Mouse (Mus musculus): ENCODE data around the gene Asna1. TPM values are rescaled to one million over a fixed set of nuclear protein-coding genes. Genes with fewer than 3 reads are reported as not detected.
A peak's percentile ranks its signal among the peaks of the same experiment; 100 is the strongest.

The Asna1 gene
- polyA plus RNA-seq, 1 experiment from 2014 or later: 170 TPM

DNA sequence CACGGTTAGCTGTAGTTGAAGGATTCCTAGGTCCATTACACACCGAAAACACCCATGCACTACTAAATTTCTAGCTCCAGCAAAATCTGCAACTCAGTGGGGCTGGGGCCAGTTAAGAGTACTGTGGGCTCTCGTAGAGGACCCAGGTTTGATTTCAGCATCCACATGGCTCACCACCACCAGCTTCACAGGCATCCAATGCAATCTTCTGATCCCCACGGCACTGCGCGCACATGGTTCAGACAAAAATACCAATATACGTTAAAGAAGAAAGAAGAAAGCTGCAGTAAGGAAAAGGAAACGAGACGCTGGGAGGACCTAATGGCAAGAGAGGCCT, 11.3 kb upstream of the Asna1 start:
- peak overlapping the region; percentile 86 for H3K4me3 ChIP-seq (ENCODE audit: low read length)
- peak overlapping the region; percentile 54 for H3K9ac ChIP-seq (ENCODE audit: low read depth, low read length)
- H3K27ac ChIP-seq (ENCODE audit: low read depth, low read length): peak overlapping the region; percentile 80
- H3K9me3 ChIP-seq (ENCODE audit: control insufficient read depth, low read length): no peaks in the 10 kb centered on the region
- ATAC-seq: peak; percentile 64
- H3K4me2 ChIP-seq (ENCODE audit: low read length): peak overlapping the region; percentile 94
- H3K36me3 ChIP-seq (ENCODE audit: control insufficient read depth, insufficient read depth, low read length): peaks cover 24% of the 10 kb centered on the region
- peaks cover 28% of the 10 kb centered on the region for H3K4me1 ChIP-seq (ENCODE audit: control insufficient read depth, insufficient read depth, low read depth, low read length)
- 0% methylated on average over 9 of the region's 9 CpGs for WGBS
- H3K27me3 ChIP-seq (replicated peaks; ENCODE audit: control insufficient read depth, insufficient read depth, low read length): no peaks in the 10 kb centered on the region

DNA sequence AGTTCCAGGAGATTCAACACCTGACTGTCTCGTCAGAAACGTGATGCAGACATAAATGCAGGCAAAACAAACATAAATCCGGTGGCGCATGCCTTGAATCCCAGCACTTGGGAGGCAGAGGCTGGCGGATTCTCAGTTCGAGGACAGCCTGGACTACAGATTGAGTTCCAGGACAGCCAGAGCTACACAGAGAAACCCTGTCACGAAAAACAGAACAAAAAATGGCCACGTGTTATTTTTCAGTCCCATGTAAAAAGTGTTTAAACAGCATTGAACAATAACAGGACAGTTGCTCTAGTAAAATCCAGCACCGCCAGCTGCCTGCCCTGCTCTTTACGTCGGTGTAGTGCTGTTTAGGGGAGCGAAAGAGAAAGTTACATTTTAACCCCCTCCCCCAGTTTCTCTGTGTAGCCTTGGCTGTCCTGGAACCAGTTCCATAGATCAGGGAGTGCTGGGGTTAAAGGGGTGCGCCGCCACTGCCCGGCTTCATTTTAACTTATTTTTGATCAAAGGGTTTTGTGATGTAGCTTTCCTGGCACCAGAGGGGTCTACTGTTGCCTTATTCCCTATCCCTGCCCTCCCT, 10.7 kb upstream of the Asna1 start:
- WGBS: under 1% methylated on average over 15 of the region's 15 CpGs

DNA sequence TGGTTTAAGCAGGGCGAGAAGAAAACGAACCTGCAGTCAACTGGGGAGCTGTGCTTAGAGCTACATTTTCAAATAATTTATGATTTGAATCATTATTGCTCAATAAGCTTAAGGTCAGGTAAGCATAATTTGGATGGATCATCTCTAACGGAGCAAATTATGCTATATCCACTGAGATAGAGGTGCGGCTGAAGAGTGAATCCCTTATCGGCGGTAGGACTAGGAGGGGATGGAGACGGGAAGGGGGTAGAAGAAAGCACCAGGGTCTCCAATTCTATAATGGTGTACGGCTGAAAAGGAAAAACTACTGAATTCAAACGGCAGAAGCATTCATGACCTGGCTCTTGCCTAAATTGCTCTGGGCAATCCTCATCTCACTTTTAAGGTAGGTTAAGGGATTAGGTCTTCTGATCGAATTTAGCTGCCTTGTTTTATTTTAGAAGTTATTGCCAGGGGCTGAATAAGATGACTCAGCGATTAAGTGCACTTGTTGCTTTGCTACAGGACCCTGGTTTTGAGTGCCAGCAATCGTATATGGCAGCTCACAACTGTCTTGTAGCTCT, 10.2 kb upstream of the Asna1 start:
- no peaks in the 10 kb centered on the region for H3K9me3 ChIP-seq (ENCODE audit: control insufficient read depth, low read length)
- H3K4me3 ChIP-seq (ENCODE audit: low read length): peak overlapping the region; percentile 86
- H3K27me3 ChIP-seq (replicated peaks; ENCODE audit: control insufficient read depth, insufficient read depth, low read length): no peaks in the 10 kb centered on the region
- WGBS: 6% methylated on average over 12 of the region's 12 CpGs
- H3K4me2 ChIP-seq (ENCODE audit: low read length): peak overlapping the region; percentile 94
- ATAC-seq: no peak
- peaks cover 21% of the 10 kb centered on the region for H3K36me3 ChIP-seq (ENCODE audit: control insufficient read depth, insufficient read depth, low read length)
- peak overlapping the region; percentile 54; the same call in 1 of the 2 replicates for H3K9ac ChIP-seq (ENCODE audit: low read depth, low read length)
- peaks cover 28% of the 10 kb centered on the region for H3K4me1 ChIP-seq (ENCODE audit: control insufficient read depth, insufficient read depth, low read depth, low read length)
- no peak overlapping the region for H3K27ac ChIP-seq (ENCODE audit: low read depth, low read length)

More for the DNA sequence above, 10.7 kb upstream of the Asna1 start:
- peaks cover 22% of the 10 kb centered on the region for H3K36me3 ChIP-seq (ENCODE audit: control insufficient read depth, insufficient read depth, low read length)
- peak overlapping the region; percentile 80 for H3K27ac ChIP-seq (ENCODE audit: low read depth, low read length)
- no peak for ATAC-seq
- peak overlapping the region; percentile 86 for H3K4me3 ChIP-seq (ENCODE audit: low read length)
- H3K4me2 ChIP-seq (ENCODE audit: low read length): peak overlapping the region; percentile 94
- peak overlapping the region; percentile 54 for H3K9ac ChIP-seq (ENCODE audit: low read depth, low read length)
- H3K4me1 ChIP-seq (ENCODE audit: control insufficient read depth, insufficient read depth, low read depth, low read length): peaks cover 28% of the 10 kb centered on the region
- H3K9me3 ChIP-seq (ENCODE audit: control insufficient read depth, low read length): no peaks in the 10 kb centered on the region
- H3K27me3 ChIP-seq (replicated peaks; ENCODE audit: control insufficient read depth, insufficient read depth, low read length): no peaks in the 10 kb centered on the region

DNA sequence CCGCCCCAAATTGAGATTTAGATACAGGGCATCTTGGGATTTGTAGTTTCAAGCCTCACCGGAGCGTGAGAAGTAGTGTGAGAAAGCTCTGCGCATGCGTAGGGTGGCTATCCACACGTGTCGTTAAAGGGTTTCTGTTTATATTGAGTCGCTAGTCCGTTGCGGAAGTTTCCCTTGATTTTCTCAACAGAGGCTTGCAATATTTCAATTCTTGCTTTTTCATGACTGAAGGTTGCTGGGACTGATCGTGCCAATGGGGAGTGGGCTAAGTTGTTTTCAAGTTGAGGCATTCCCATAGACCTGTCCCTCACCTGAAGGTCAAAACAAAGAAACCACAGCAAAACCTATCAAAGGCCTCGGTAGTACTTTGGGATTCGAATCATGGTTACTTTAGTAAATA, 9.7 kb upstream of the Asna1 start:
- peak overlapping the region; percentile 29; the same call in 1 of the 2 replicates for H3K9ac ChIP-seq (ENCODE audit: low read depth, low read length)
- peak overlapping the region; percentile 94 for H3K4me2 ChIP-seq (ENCODE audit: low read length)

DNA sequence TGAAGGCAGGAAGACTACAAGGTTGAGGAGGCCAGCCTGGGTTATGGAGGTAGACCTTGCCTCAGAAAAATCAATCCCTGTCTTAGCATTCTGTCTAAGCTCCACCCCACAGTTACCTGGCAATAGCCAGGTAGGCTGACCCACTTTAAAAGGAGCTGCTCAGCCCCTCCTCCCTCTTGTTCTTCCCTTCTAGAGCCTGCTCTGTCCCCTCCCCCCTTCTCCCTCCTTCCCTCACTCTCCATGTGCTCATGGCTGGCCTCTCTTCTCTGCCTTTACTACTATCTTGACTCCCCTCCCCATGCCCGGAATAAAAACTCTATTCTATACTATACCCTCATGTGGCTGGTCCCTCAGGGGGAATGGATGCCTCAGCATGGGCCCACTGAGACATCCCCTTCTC, 8.8 kb upstream of the Asna1 start:
- Histone ChIP-seq H3K27me3 (replicated peaks; ENCODE audit: control insufficient read depth, insufficient read depth, low read length) (no peaks in the 10 kb centered on the region), H3K27ac (ENCODE audit: low read depth, low read length) (no peak overlapping the region), H3K4me3 (ENCODE audit: low read length) (no peak overlapping the region), H3K9me3 (ENCODE audit: control insufficient read depth, low read length) (no peaks in the 10 kb centered on the region), H3K9ac (ENCODE audit: low read depth, low read length) (no peak overlapping the region), H3K36me3 (ENCODE audit: control insufficient read depth, insufficient read depth, low read length) (peaks cover 28% of the 10 kb centered on the region), H3K4me1 (ENCODE audit: control insufficient read depth, insufficient read depth, low read depth, low read length) (peaks cover 24% of the 10 kb centered on the region), H3K4me2 (ENCODE audit: low read length) (no peak overlapping the region)
- 72% methylated on average over 1 of the region's 1 CpGs for WGBS
- no peak for ATAC-seq

More for the DNA sequence above, 9.7 kb upstream of the Asna1 start:
- H3K36me3 ChIP-seq (ENCODE audit: control insufficient read depth, insufficient read depth, low read length): peaks cover 25% of the 10 kb centered on the region
- H3K27ac ChIP-seq (ENCODE audit: low read depth, low read length): no peak overlapping the region
- no peak for ATAC-seq
- no peaks in the 10 kb centered on the region for H3K27me3 ChIP-seq (replicated peaks; ENCODE audit: control insufficient read depth, insufficient read depth, low read length)
- H3K4me1 ChIP-seq (ENCODE audit: control insufficient read depth, insufficient read depth, low read depth, low read length): peaks cover 24% of the 10 kb centered on the region
- peak overlapping the region; percentile 86 for H3K4me3 ChIP-seq (ENCODE audit: low read length)
- 6% methylated on average over 12 of the region's 13 CpGs for WGBS
- H3K9me3 ChIP-seq (ENCODE audit: control insufficient read depth, low read length): no peaks in the 10 kb centered on the region

DNA sequence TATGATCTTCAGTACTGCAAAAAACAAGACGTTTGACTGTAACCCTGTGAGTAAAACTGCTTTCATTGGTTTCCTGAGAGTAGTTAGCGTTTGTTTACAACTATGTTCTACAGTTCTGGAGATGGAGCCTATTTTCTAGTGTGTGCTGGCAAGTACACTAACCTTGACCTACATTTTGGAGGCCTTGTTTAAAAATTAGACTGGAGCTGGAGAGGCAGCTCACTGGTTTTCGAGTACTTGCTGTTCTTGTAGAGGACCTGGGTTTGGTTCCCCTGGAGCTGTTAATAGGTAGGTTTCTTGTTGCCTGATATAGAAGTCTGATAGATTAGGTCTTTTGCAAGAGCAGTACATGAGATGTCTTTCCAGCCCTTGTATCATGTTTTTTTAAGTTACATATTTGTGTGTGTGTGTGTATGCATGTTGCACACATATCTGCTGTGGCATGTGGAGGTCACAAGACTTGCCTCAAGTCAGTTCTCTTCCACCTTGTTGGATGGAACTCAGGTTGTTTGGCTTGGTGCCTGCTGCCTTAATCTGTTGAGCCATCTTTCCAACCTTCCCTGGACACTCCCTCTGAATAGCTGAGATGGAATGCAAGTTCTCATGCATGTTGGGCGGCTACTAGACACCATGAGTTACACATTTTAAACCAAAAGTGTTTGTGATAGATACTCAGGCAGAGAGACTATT, 7.7 kb upstream of the Asna1 start:
- ATAC-seq: no peak
- H3K9ac ChIP-seq (ENCODE audit: low read depth, low read length): no peak overlapping the region
- no peak overlapping the region for H3K4me3 ChIP-seq (ENCODE audit: low read length)
- 87% methylated on average over 4 of the region's 4 CpGs for WGBS
- H3K4me1 ChIP-seq (ENCODE audit: control insufficient read depth, insufficient read depth, low read depth, low read length): peaks cover 28% of the 10 kb centered on the region
- no peaks in the 10 kb centered on the region for H3K27me3 ChIP-seq (replicated peaks; ENCODE audit: control insufficient read depth, insufficient read depth, low read length)
- H3K4me2 ChIP-seq (ENCODE audit: low read length): no peak overlapping the region
- H3K27ac ChIP-seq (ENCODE audit: low read depth, low read length): no peak overlapping the region
- peaks cover 28% of the 10 kb centered on the region for H3K36me3 ChIP-seq (ENCODE audit: control insufficient read depth, insufficient read depth, low read length)
- no peaks in the 10 kb centered on the region for H3K9me3 ChIP-seq (ENCODE audit: control insufficient read depth, low read length)

DNA sequence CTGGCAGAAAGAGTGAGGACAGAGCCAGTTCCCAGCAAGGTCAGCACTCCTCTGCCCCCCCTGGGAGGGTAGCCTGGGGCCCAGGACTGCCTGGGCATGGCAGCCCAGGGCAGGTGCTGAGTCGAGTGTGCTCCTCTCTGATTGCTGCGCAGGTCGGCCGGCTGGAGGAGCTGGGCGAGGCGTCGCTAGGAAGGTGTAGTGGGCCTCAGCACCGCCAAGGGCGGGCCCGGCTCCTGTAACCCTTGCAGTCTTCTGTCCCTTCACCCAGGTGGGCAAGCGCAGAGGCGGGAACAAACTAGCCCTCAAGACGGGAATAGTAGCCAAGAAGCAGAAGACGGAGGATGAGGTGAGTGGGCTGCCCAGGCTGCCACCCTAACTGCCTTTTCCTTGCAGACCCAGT, 4.2 kb upstream of the Asna1 start:
- Histone ChIP-seq H3K27me3 (replicated peaks; ENCODE audit: control insufficient read depth, insufficient read depth, low read length) (no peaks in the 10 kb centered on the region), H3K4me1 (ENCODE audit: control insufficient read depth, insufficient read depth, low read depth, low read length) (peaks cover 29% of the 10 kb centered on the region), H3K4me3 (ENCODE audit: low read length) (no peak overlapping the region), H3K9me3 (ENCODE audit: control insufficient read depth, low read length) (no peaks in the 10 kb centered on the region), H3K4me2 (ENCODE audit: low read length) (peak overlapping the region; percentile 95; the same call in 1 of the 2 replicates), H3K36me3 (ENCODE audit: control insufficient read depth, insufficient read depth, low read length) (peaks cover 28% of the 10 kb centered on the region), H3K27ac (ENCODE audit: low read depth, low read length) (no peak overlapping the region), H3K9ac (ENCODE audit: low read depth, low read length) (no peak overlapping the region; the same call in 1 of the 2 replicates)
- no peak for ATAC-seq
- 94% methylated on average over 14 of the region's 14 CpGs for whole genome bisulfite sequencing

DNA sequence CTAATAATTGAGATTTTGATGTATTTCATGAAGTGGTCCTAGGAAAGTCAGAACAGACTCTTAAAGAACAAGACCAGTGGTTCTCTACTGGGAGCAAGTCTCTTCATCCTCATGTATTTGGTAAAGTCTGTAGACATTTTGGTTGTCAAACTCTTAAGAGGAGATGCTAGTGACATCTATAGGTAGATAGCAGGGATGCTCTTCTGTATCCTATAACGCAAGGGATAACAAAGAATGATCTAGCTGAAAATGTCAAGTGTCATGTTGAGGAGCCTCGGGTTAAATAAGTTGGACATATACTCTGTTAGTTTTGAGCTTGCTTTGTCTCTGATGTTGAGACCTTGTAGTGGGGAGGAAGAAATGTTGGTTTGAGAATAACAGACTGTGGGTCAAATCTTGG, 2.8 kb upstream of the Asna1 start:
- WGBS: 18% methylated on average over 2 of the region's 2 CpGs
- H3K27ac ChIP-seq (ENCODE audit: low read depth, low read length): no peak overlapping the region

DNA sequence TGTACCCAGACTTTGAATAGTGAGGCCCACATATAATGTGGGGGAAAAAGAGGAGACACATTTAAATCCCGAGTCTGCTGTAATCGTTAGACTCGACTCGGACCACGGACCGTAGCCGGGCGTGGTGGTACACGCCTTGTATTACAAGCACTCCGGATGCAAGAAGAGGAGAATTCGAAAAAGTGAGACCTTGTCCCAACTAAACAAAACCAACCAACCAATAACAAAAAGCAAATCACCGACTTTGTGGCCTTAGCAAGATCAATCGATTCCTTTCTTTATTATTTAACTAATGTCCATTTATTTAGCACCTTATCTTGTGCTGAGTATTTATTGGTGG, 2.4 kb upstream of the Asna1 start:
- H3K27me3 ChIP-seq (replicated peaks; ENCODE audit: control insufficient read depth, insufficient read depth, low read length): no peaks in the 10 kb centered on the region
- under 1% methylated on average over 13 of the region's 13 CpGs for WGBS
- no peak overlapping the region for H3K27ac ChIP-seq (ENCODE audit: low read depth, low read length)
- H3K9ac ChIP-seq (ENCODE audit: low read depth, low read length): peak overlapping the region; percentile 100
- ATAC-seq: no peak
- H3K4me1 ChIP-seq (ENCODE audit: control insufficient read depth, insufficient read depth, low read depth, low read length): peaks cover 34% of the 10 kb centered on the region
- peak overlapping the region; percentile 100 for H3K4me3 ChIP-seq (ENCODE audit: low read length)
- H3K9me3 ChIP-seq (ENCODE audit: control insufficient read depth, low read length): no peaks in the 10 kb centered on the region
- H3K36me3 ChIP-seq (ENCODE audit: control insufficient read depth, insufficient read depth, low read length): peaks cover 26% of the 10 kb centered on the region
- peak overlapping the region; percentile 95 for H3K4me2 ChIP-seq (ENCODE audit: low read length)

More for the DNA sequence above, 2.8 kb upstream of the Asna1 start:
- Histone ChIP-seq H3K27me3 (replicated peaks; ENCODE audit: control insufficient read depth, insufficient read depth, low read length) (no peaks in the 10 kb centered on the region), H3K36me3 (ENCODE audit: control insufficient read depth, insufficient read depth, low read length) (peaks cover 30% of the 10 kb centered on the region), H3K9ac (ENCODE audit: low read depth, low read length) (peak overlapping the region; percentile 100), H3K4me3 (ENCODE audit: low read length) (peak overlapping the region; percentile 100), H3K9me3 (ENCODE audit: control insufficient read depth, low read length) (no peaks in the 10 kb centered on the region), H3K4me1 (ENCODE audit: control insufficient read depth, insufficient read depth, low read depth, low read length) (peaks cover 34% of the 10 kb centered on the region), H3K4me2 (ENCODE audit: low read length) (peak overlapping the region; percentile 95)
- no peak for ATAC-seq

Measured in hindbrain, embryonic 16.5 days (tissue).